Mouse (Mus musculus): ENCODE results near the gene Tyw1.
A peak's percentile ranks its signal among the peaks of the same experiment; 100 is the strongest.

The Tyw1 gene

GRCm38 (mm10) chr5:130320485-130320884 lies 65.1 kb downstream of the Tyw1 start:
- DNase-seq = peak; percentile 47

- no peak for DNase-seq
Measured at GRCm38 (mm10) chr5:130325486-130325885, 70.1 kb downstream of the Tyw1 start.

GRCm38 (mm10) chr5:130327615-130328263 lies 72.3 kb downstream of the Tyw1 start:
- DNase-seq = no peak

GRCm38 (mm10) chr5:130328366-130328765 lies 72.9 kb downstream of the Tyw1 start:
- no peak for DNase-seq

GRCm38 (mm10) chr5:130329889-130330288 lies 74.5 kb downstream of the Tyw1 start:
- DNase-seq = no peak

- peak; percentile 64 for DNase-seq
Measured at GRCm38 (mm10) chr5:130330801-130331200, 75.4 kb downstream of the Tyw1 start.

- DNase-seq = no peak
Measured at GRCm38 (mm10) chr5:130331206-130331605, 75.8 kb downstream of the Tyw1 start.

- DNase-seq = peak; percentile 80
Measured at GRCm38 (mm10) chr5:130333566-130333965, 78.1 kb downstream of the Tyw1 start.

GRCm38 (mm10) chr5:130333971-130334370 lies 78.6 kb downstream of the Tyw1 start:
- DNase-seq = peak; percentile 53

GRCm38 (mm10) chr5:130335462-130335861 lies 80.0 kb downstream of the Tyw1 start:
- DNase-seq = no peak

GRCm38 (mm10) chr5:130340656-130341055 lies 85.2 kb downstream of the Tyw1 start:
- no peak for DNase-seq

GRCm38 (mm10) chr5:130344999-130345398 lies 89.6 kb downstream of the Tyw1 start:
- no peak for DNase-seq

GRCm38 (mm10) chr5:130345871-130346270 lies 90.5 kb downstream of the Tyw1 start:
- DNase-seq = no peak

GRCm38 (mm10) chr5:130355223-130355622 lies 99.8 kb downstream of the Tyw1 start:
- no peak for DNase-seq

GRCm38 (mm10) chr5:130363111-130363510 lies 107.7 kb downstream of the Tyw1 start:
- DNase-seq = no peak

GRCm38 (mm10) chr5:130363773-130364172 lies 108.4 kb downstream of the Tyw1 start:
- no peak for DNase-seq

- DNase-seq = peak; percentile 92
Measured at GRCm38 (mm10) chr5:130368236-130368635, 112.8 kb downstream of the Tyw1 start.

GRCm38 (mm10) chr5:130369237-130369636 lies 113.8 kb downstream of the Tyw1 start, which contains the start of gene Caln1:
Caln1 (plus strand) TSS chr5:130369455.
- peak; percentile 95 for DNase-seq

GRCm38 (mm10) chr5:130375411-130375810 lies 120.0 kb downstream of the Tyw1 start:
- no peak for DNase-seq

GRCm38 (mm10) chr5:130384222-130384912 lies 128.9 kb downstream of the Tyw1 start, which contains the start of gene A330070K13Rik:
A330070K13Rik (minus strand) TSS chr5:130384631.
- DNase-seq = peak; percentile 73

GRCm38 (mm10) chr5:130386418-130386817 lies 131.0 kb downstream of the Tyw1 start:
- DNase-seq = peak; percentile 42

All from cerebellum, adult 9-11 months (tissue).